Mouse (Mus musculus) right cerebral cortex, adult 2 months (tissue): Measurements from ENCODE around the gene Abhd18.
A peak's percentile ranks its signal among the peaks of the same experiment; 100 is the strongest.

ENCODE experiments used
- DNase-seq, 2 experiments: peaks; one replicate each; pipeline ENCODE4 v3.0.0; 2021 to 2022; ENCODE audit warnings: low spot score in 2 of 2

The Abhd18 gene

GRCm38 (mm10) chr3:40950601-40951201 lies 103.9 kb downstream of the Abhd18 start:
- peak; percentile 41 to 48 for DNase-seq

- DNase-seq: no peak
Measured at GRCm38 (mm10) chr3:40951365-40951764, 104.6 kb downstream of the Abhd18 start.

GRCm38 (mm10) chr3:40952606-40953005 lies 105.8 kb downstream of the Abhd18 start:
- DNase-seq: no peak

- no peak for DNase-seq
Measured at GRCm38 (mm10) chr3:40954792-40955191, 108.0 kb downstream of the Abhd18 start.

GRCm38 (mm10) chr3:40958831-40959230 lies 112.1 kb downstream of the Abhd18 start:
- no peak for DNase-seq

GRCm38 (mm10) chr3:40980758-40981157 lies 134.0 kb downstream of the Abhd18 start:
- no peak for DNase-seq

- DNase-seq: no peak
Measured at GRCm38 (mm10) chr3:40987539-40987938, 140.8 kb downstream of the Abhd18 start.
